Mouse (Mus musculus) adrenal gland (tissue): ENCODE results near the gene Surf1.

Source experiments
- intact Hi-C: fragments of 180-260 bp; cut with DNase I; formaldehyde crosslinking; loops from one replicate; pipeline ENCODE4 v1.15.1; 2025

Surf1 gene

GRCm38 (mm10) chr2:26930390-26930789 is 14.1 kb upstream of the Surf1 start:
- intact Hi-C loops = loop anchor here (5.0 kb wide), 2 partner anchors 82 to 107 kb away; no protein-coding TSS in a partner anchor

GRCm38 (mm10) chr2:26927745-26928476 is 11.6 kb upstream of the Surf1 start:
- intact Hi-C loops = no loop called here

GRCm38 (mm10) chr2:26921784-26922183 is 5.5 kb upstream of the Surf1 start:
- intact Hi-C loops = no loop called here

- intact Hi-C loops = no loop called here
Measured at GRCm38 (mm10) chr2:26920190-26920855, 4.0 kb upstream of the Surf1 start.

- intact Hi-C loops = no loop called here
Measured at GRCm38 (mm10) chr2:26919684-26920083, 3.4 kb upstream of the Surf1 start.

GRCm38 (mm10) chr2:26916738-26917137 is 408 bp upstream of the Surf1 start:
- intact Hi-C loops = no loop called here

- intact Hi-C loops = no loop called here
Measured at GRCm38 (mm10) chr2:26914148-26914941, 2.0 kb downstream of the Surf1 start.

- intact Hi-C loops = no loop called here
Measured at GRCm38 (mm10) chr2:26913416-26914147, 2.7 kb downstream of the Surf1 start.

GRCm38 (mm10) chr2:26912253-26912770 is 4.0 kb downstream of the Surf1 start:
- intact Hi-C loops = no loop called here

GRCm38 (mm10) chr2:26910994-26911765 is 5.2 kb downstream of the Surf1 start:
- intact Hi-C loops = no loop called here

- intact Hi-C loops = no loop called here
Measured at GRCm38 (mm10) chr2:26910124-26910993, 6.0 kb downstream of the Surf1 start, which contains the start of the genes Med22 and Rpl7a. Gene Med22 (minus strand): TSS chr2:26910677. Gene Rpl7a (plus strand): TSS chr2:26910764.

- intact Hi-C loops = loop anchor here (5.0 kb wide), 1 partner anchor 53 kb away; the partner anchor contains the start of gene Rexo4
Measured at GRCm38 (mm10) chr2:26909387-26909784, 6.9 kb downstream of the Surf1 start.

GRCm38 (mm10) chr2:26908710-26909386 is 7.5 kb downstream of the Surf1 start:
- intact Hi-C loops = loop anchor here (5.0 kb wide), 1 partner anchor 53 kb away; the partner anchor contains the start of gene Rexo4

- intact Hi-C loops = loop anchor here (5.0 kb wide), 1 partner anchor 55 kb away; the partner anchor contains the start of gene Rexo4
Measured at GRCm38 (mm10) chr2:26907109-26907508, 9.2 kb downstream of the Surf1 start.

GRCm38 (mm10) chr2:26906431-26906830 is 9.9 kb downstream of the Surf1 start:
- intact Hi-C loops = loop anchor here (5.0 kb wide), 1 partner anchor 56 kb away; the partner anchor contains the start of gene Rexo4

GRCm38 (mm10) chr2:26905936-26906335 is 10.4 kb downstream of the Surf1 start:
- intact Hi-C loops = loop anchor here (5.0 kb wide), 1 partner anchor 56 kb away; the partner anchor contains the start of gene Rexo4

GRCm38 (mm10) chr2:26903311-26903710 is 13.0 kb downstream of the Surf1 start:
- intact Hi-C loops = no loop called here
